Mouse (Mus musculus) CD4-positive, CD25-positive, alpha-beta regulatory T cell, adult 2 months (primary cell): ENCODE results near the gene Ulk3.

Experiments
- DNase-seq: peaks from one replicate; pipeline ENCODE4 v3.0.0-alpha.2; 2012; ENCODE audit warnings: low read depth, low spot score

Ulk3 gene

DNA sequence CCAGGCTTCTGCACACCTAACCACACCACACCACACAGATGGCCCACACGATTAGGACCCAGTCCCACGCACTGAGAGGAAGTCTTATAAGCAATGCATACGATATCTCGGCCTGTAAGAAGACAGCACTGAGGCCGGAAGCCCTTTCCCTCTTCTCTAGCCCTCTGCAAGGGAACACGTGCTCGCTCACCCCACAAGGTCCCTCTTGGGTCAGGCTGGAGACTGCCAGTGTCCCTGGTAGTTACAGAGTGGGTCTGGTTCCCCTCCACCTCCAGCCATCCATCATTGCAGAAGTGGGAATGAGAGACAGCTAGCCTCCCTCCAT is 54.6 kb downstream of the Ulk3 start:
- peak; percentile 66 for DNase-seq

DNA sequence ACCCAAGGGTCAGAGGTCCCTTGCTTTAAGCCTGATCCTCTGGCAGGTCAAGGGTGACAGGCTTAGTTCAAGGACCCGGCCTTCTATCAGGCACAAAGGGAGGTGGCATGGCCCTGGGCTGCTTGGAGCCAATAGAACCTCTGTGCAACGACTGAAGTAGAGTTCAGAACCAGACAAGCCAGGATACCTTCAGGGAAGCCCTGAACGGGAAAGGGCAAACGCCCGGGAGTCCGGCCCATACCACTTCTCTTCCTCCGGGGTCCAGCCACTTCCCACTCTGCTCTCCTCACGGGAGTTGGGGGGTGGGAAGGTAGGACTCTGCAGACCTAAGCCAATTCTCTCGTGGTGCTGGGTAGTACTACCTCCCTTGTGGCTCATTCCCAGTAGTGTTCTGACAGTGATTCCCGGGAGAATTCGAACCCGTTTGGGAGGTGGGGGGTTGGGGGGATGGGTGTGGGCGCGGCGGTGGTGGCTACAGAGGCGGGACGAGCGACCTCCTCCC is 55.2 kb downstream of the Ulk3 start:
- no peak for DNase-seq

GRCm38 (mm10) chr9:57644944-57645893 is 56.0 kb downstream of the Ulk3 start:
- DNase-seq, result peak; percentile 97
